Mouse (Mus musculus) brain, embryonic 14.5 days (tissue): Measurements from ENCODE around the gene Zmiz1.

Source experiments
- CTCF ChIP-seq: fragments of 200-500 bp; IDR thresholded peaks from 2 replicates; pipeline ENCODE4 v1.5.1; 2012; ENCODE audit warnings: inconsistent platforms, mild to moderate bottlenecking, moderate library complexity, borderline replicate concordance; ENCODE audit not compliant: insufficient read depth, insufficient read length; ENCODE audit errors: extremely low read depth
- POLR2A ChIP-seq: fragments of 200-500 bp; IDR thresholded peaks from 2 replicates; pipeline ENCODE4 v1.6.1; 2012; ENCODE audit warnings: mild to moderate bottlenecking, inconsistent platforms, borderline replicate concordance; ENCODE audit not compliant: poor library complexity, insufficient read depth, insufficient read length, severe bottlenecking; ENCODE audit errors: extremely low read depth

DNA sequence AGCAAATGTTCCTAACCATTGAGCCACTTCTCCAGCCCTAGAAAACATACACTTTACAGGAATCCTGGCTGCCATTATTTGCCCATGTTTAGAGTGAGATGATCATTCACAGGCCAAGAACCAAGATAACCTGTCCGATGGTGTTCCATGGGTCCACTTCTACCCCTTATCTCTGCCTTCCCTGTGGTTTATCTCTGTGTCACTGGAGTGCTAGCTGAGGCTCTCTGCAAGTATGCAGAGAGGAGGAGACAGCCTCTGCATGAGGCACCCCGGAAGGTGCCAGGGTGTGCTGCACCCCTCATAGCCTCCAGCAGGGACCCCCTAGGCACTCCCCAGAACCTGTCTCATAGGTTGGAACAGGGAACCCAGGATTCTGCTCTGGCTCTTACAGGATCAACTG is 108.9 kb downstream of the Zmiz1 start:
- TF ChIP-seq POLR2A (no peak), CTCF (no peak)
